Mouse (Mus musculus) testis, adult 2 months (tissue): ENCODE data around the gene Cyp2c69. TPM values are rescaled to one million over a fixed set of nuclear protein-coding genes. Genes with fewer than 3 reads are reported as not detected.
"Not testable (repeated sequence)": the region's sequence is repeated elsewhere in the genome, so short reads cannot be mapped to it uniquely, and the experiment has no call there.

ENCODE experiments used
- H3K27ac ChIP-seq: fragments of 200-500 bp; 2 replicates; pipeline ENCODE4 v1.5.1; 2012; ENCODE audit warnings: low read depth, low read length; ENCODE audit not compliant: control insufficient read depth, insufficient read depth
- H3K27me3 ChIP-seq: fragments of 200-500 bp; 2 replicates; pipeline ENCODE4 v1.6.1; 2012; ENCODE audit warnings: mild to moderate bottlenecking, low read length, moderate library complexity; ENCODE audit not compliant: control insufficient read depth, insufficient read depth
- H3K36me3 ChIP-seq: fragments of 200-500 bp; 2 replicates; pipeline ENCODE4 v1.6.1; 2012; ENCODE audit warnings: mild to moderate bottlenecking, low read length; ENCODE audit not compliant: control insufficient read depth, insufficient read depth
- H3K4me1 ChIP-seq: fragments of 200-500 bp; 2 replicates; pipeline ENCODE4 v1.6.1; 2012; ENCODE audit warnings: low read length; ENCODE audit not compliant: control insufficient read depth, insufficient read depth
- H3K4me3 ChIP-seq: fragments of 200-500 bp; 2 replicates; pipeline ENCODE4 v1.5.1; 2012; ENCODE audit warnings: low read depth, mild to moderate bottlenecking, low read length, moderate library complexity, mixed read lengths; ENCODE audit not compliant: control insufficient read depth
- CTCF ChIP-seq: fragments of 200-500 bp; IDR thresholded peaks from 2 replicates; pipeline ENCODE4 v1.5.1; 2012; ENCODE audit warnings: low read depth, mild to moderate bottlenecking, inconsistent platforms, low read length, moderate library complexity; ENCODE audit not compliant: control insufficient read depth, insufficient read depth, insufficient replicate concordance
- POLR2A ChIP-seq: fragments of 200-500 bp; IDR thresholded peaks from 2 replicates; pipeline ENCODE4 v1.6.1; 2012; ENCODE audit warnings: low read depth, mild to moderate bottlenecking, inconsistent platforms, low read length, moderate library complexity; ENCODE audit not compliant: control insufficient read depth
- polyA plus RNA-seq: library from polyadenylated mRNA; depleted of rRNA; stranded (reverse); fragments of >200 nt; gene quantifications from 2 replicates; pipeline ENCODE4 v1.2.3, GENCODE M21; 2012; rRNA removed

Gene Cyp2c69
- not detected in 2 replicates for polyA plus RNA-seq

- not testable (repeated sequence) for H3K4me3 ChIP-seq, H3K36me3 ChIP-seq
These were observed at the start of gene Cyp2c69 for GRCm38 (mm10) chr19:39886699-39887098. Gene Cyp2c69, minus strand, starts transcription at chr19:39886799.

GRCm38 (mm10) chr19:39935396-39935795 is 48.8 kb upstream of the Cyp2c69 start:
- no peaks in the 10 kb centered on the region for H3K4me1 ChIP-seq
- H3K4me3 ChIP-seq = no peak overlapping the region
- H3K36me3 ChIP-seq = no peaks in the 10 kb centered on the region
- H3K27ac ChIP-seq = no peak overlapping the region
- no peaks in the 10 kb centered on the region for H3K27me3 ChIP-seq
- TF ChIP-seq CTCF (no peak), POLR2A (no peak)

More at GRCm38 (mm10) chr19:39886699-39887098, at the start of gene Cyp2c69:
- not testable (repeated sequence) for H3K27me3 ChIP-seq, H3K4me1 ChIP-seq, H3K27ac ChIP-seq

- no peaks in the 10 kb centered on the region for H3K36me3 ChIP-seq
- TF ChIP-seq POLR2A (no peak), CTCF (no peak)
These were observed 43.4 kb upstream of the Cyp2c69 start for GRCm38 (mm10) chr19:39930032-39930431.

GRCm38 (mm10) chr19:39901656-39902055 is 15.1 kb upstream of the Cyp2c69 start:
- Histone ChIP-seq H3K4me3 (no peak overlapping the region), H3K27me3 (no peaks in the 10 kb centered on the region), H3K27ac (no peak overlapping the region), H3K4me1 (no peaks in the 10 kb centered on the region), H3K36me3 (no peaks in the 10 kb centered on the region)
- no peak for TF ChIP-seq CTCF
- TF ChIP-seq POLR2A = no peak

More at GRCm38 (mm10) chr19:39930032-39930431, 43.4 kb upstream of the Cyp2c69 start:
- Histone ChIP-seq H3K4me1 (no peaks in the 10 kb centered on the region), H3K27me3 (no peaks in the 10 kb centered on the region), H3K4me3 (no peak overlapping the region), H3K27ac (no peak overlapping the region)

- not testable (repeated sequence) for H3K4me1 ChIP-seq, H3K27ac ChIP-seq, H3K4me3 ChIP-seq, H3K27me3 ChIP-seq, H3K36me3 ChIP-seq
These were observed 3.5 kb upstream of the Cyp2c69 start for GRCm38 (mm10) chr19:39890079-39890478.

GRCm38 (mm10) chr19:39866133-39866532 is 20.5 kb downstream of the Cyp2c69 start:
- no peak overlapping the region for H3K4me3 ChIP-seq
- no peaks in the 10 kb centered on the region for H3K36me3 ChIP-seq
- no peak for TF ChIP-seq CTCF
- no peak for TF ChIP-seq POLR2A
- no peaks in the 10 kb centered on the region for H3K27me3 ChIP-seq
- no peak overlapping the region for H3K27ac ChIP-seq
- no peaks in the 10 kb centered on the region for H3K4me1 ChIP-seq

- H3K4me1 ChIP-seq, H3K27ac ChIP-seq, H3K4me3 ChIP-seq, H3K36me3 ChIP-seq, H3K27me3 ChIP-seq: not testable (repeated sequence)
These were observed 65.7 kb downstream of the Cyp2c69 start for GRCm38 (mm10) chr19:39820931-39821330.

GRCm38 (mm10) chr19:39816400-39816799 is 70.2 kb downstream of the Cyp2c69 start:
- not testable (repeated sequence) for H3K36me3 ChIP-seq, H3K27me3 ChIP-seq, H3K4me1 ChIP-seq, H3K27ac ChIP-seq, H3K4me3 ChIP-seq

- not testable (repeated sequence) for H3K4me1 ChIP-seq, H3K4me3 ChIP-seq, H3K27ac ChIP-seq, H3K27me3 ChIP-seq, H3K36me3 ChIP-seq
These were observed 70.6 kb downstream of the Cyp2c69 start for GRCm38 (mm10) chr19:39815991-39816390.

- not testable (repeated sequence) for H3K36me3 ChIP-seq, H3K4me1 ChIP-seq, H3K4me3 ChIP-seq, H3K27ac ChIP-seq, H3K27me3 ChIP-seq
These were observed 73.9 kb downstream of the Cyp2c69 start, which contains the start of gene Cyp2c40 for GRCm38 (mm10) chr19:39812714-39813113. Gene Cyp2c40, minus strand, starts transcription at chr19:39812814.
